In the genomic region with DNA sequence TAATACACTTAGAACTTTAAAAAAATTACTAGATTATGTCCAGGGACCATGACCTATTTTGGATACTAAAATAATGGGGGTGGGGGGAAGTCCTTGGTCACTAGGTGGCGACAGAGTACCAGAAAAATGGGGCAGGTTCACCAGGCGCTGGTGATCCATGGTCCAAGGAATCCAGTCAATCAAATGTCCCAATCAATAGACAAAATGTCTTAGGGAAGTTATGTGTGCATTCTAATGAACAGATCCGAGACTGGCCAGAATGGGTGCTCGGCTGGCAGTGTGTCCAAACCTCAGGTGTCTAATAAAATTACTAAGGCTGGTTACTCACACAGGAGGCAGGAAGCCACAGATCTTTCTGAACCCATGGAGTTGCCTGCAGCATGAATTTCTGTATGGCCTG, we compare ENCODE assay signal across 7 mouse cellular contexts. TPM values are rescaled to one million over a fixed set of nuclear protein-coding genes. Genes with fewer than 3 reads are reported as not detected.
DNase-seq lines count a peak whose midpoint lies in the region.

No protein-coding gene starts in this region.

- peak; percentile 26 to 33 for DNase-seq in left cerebral cortex, adult 18-20 months (ENCODE audit: low spot score in 2 of 2)
- no peak for DNase-seq in left cerebral cortex, adult 8-10 months (ENCODE audit: low spot score in 2 of 2)
- DNase-seq in ES-CJ7 (ENCODE audit: low read depth, low spot score), result peak; percentile 36
- peak; percentile 58 for DNase-seq in adrenal gland, postnatal 25 days
- DNase-seq in gastrocnemius, postnatal 10 days, result peak; percentile 67
- DNase-seq in kidney, postnatal 4 days, result peak; percentile 75
- DNase-seq in natural killer cell, adult 2 months (ENCODE audit: low spot score in 2 of 2), result peak; percentile 7 to 51

RNA-seq across cellular contexts. Expression of a gene that starts 49.7 kb away (rescaled TPM):
- under 1 TPM in 1 of 2 experiments, not detected in 1; 0.37 TPM for total RNA-seq in left cerebral cortex, adult 18-20 months (2021)
- total RNA-seq in left cerebral cortex, adult 8-10 months (2022), result 1 to 10 TPM in 1 of 4 experiments, under 1 TPM in 3; 0.21 to 1.5 (median 0.29) TPM
- not detected in 2 replicates for total RNA-seq in adrenal gland, postnatal 25 days (2021)
- not detected for total RNA-seq in gastrocnemius, postnatal 10 days (2021)

RNA-seq across cellular contexts. Expression of a gene that starts 59.0 kb away (rescaled TPM):
- not detected for total RNA-seq in left cerebral cortex, adult 18-20 months (2021)
- not detected for total RNA-seq in left cerebral cortex, adult 8-10 months (2022)
- not detected in 2 replicates for total RNA-seq in adrenal gland, postnatal 25 days (2021)
- total RNA-seq in gastrocnemius, postnatal 10 days (2021), result not detected

Comparison
In these comparisons a context has a peak if more than half of its experiments do, and no peak if none do; other contexts are left out.
1. DNase-seq: peak in left cerebral cortex, adult 18-20 months (2 of 2), ES-CJ7 (single experiment), adrenal gland, postnatal 25 days (single experiment), gastrocnemius, postnatal 10 days (single experiment), kidney, postnatal 4 days (2 of 2) and natural killer cell, adult 2 months (2 of 2); none in left cerebral cortex, adult 8-10 months (0 of 2).